Mouse (Mus musculus): ENCODE data around the gene Ina.

Gene Ina

DNA sequence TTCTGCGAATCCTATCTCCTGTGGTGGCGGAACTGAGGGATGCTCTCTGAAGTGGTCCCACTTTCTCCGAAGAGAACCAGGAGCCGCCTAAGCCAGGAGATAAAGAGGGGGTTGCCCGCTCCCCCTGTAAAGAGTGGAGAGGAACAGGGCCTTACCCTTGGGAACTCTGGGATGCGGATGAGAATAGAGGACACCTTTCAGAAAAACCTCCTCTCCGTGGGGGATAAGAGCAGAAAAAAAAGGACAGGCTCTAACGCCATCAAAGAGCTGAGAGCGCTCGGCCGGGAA is 395 bp upstream of the Ina start:
- DNase-seq (ENCODE audit: low spot score) = no peak

DNA sequence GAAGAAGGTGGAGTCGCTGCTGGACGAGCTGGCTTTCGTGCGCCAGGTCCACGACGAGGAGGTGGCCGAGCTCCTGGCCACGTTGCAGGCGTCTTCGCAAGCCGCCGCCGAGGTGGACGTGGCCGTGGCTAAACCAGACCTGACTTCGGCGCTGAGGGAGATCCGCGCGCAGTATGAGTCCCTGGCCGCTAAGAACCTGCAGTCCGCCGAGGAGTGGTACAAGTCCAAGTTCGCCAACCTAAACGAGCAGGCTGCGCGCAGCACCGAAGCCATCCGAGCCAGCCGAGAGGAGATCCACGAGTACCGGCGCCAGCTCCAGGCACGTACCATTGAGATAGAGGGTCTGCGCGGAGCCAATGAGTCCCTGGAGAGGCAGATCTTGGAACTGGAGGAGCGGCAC is 898 bp downstream of the Ina start:
- DNase-seq (ENCODE audit: low spot score) = no peak

DNA sequence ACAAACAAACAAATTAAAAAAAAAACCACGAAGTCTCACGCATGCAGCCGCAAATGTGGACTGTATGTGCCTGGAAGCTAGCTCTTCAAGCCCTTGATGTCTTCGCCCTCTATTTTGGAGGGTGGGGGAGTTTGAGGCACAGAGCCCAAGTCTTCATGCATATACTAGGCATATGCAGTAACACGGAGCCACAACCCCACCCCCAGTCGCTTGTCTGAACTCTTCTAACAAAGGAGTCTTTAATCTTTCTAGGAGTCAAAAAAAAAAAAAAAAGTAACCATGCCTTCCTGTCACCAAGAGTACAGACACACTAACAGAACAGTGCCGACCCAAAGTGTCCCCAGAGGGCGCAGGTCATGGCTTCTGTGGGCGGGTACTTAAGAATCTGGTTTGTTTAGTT is 1.5 kb downstream of the Ina start:
- no peak for DNase-seq (ENCODE audit: low spot score)

DNA sequence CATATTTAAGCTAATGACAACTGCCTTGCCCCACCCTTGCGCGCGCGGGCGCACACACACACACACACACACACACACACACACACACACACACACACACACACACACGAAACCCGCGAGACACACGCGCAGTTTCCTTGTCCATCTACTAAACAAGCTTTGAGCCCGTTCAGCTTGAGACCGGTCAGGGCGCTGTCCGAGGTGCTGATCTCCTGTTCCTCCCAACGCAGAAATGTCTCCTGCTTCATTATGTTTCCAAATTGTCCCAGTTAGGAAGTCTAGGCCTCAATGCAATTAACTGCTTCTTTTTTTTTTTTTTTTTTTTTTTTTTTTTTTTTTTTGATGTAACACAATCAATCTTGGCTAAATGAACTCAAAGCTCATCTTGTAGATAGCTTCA is 2.0 kb downstream of the Ina start:
- no peak for DNase-seq (ENCODE audit: low spot score)

DNA sequence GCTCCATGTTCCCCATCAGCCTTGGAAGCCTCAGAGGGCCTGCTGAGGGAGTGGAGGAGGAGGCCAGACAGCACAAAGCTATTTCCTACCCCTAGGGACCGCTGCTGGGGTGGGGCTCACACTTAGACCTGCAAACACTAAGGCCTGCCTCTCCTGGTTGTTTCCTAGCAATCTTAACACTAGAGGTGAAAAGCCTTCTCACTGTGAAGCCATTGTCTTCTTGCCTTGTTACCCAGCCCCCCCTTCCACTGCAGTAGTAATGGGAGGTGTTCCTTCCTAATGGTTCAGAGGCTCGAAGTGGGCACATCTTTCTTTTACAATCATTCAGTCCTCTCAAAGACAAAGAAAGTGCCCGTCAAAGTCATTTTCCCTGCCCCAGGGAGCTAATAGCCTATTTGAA is 3.3 kb downstream of the Ina start:
- DNase-seq (ENCODE audit: low spot score) = no peak

- no peak for DNase-seq (ENCODE audit: low spot score)
Observed at GRCm38 (mm10) chr19:47018330-47018729, 3.8 kb downstream of the Ina start.

GRCm38 (mm10) chr19:47019326-47019725 is 4.8 kb downstream of the Ina start:
- no peak for DNase-seq (ENCODE audit: low spot score)

GRCm38 (mm10) chr19:47022709-47023108 is 8.2 kb downstream of the Ina start:
- DNase-seq (ENCODE audit: low spot score) = no peak

DNA sequence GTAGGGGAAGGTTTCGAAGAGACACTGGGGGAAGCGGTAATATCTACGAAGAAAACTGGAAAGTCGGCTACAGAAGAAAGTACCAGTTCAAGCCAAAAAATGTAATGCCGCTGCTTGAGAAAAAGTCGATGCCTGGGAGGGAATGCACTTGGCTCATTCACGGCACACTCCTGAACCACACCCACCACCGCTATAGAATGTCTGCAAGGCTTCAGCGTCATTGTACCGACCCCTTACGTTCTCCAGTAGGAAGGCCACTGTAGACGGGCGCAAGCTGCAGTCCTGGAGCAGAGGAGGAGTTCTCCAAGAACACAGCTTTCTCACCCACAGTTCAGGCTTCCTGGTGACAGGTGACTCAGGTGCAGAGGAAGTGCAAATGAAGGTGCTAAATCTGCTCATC is 9.0 kb downstream of the Ina start:
- DNase-seq (ENCODE audit: low spot score) = no peak

DNA sequence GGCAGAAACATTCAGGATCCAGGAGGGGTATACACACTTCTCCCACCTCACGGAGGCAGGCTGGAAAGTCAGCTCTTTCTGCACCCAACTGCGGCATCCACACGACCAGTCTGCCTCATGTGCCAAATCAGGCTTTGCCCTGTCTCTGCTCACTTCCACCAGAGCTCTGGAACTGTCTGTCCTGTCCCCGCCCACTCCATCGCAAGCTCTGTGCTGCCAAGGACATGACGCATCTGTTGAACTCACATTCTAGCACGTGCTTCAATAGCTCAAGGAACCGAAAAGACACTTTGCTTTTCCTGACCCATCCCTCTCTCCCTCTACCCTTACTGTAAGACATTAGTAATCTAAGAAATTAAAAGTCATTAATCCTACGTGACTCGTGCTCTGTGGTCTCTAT is 10.5 kb downstream of the Ina start:
- no peak for DNase-seq (ENCODE audit: low spot score)

DNA sequence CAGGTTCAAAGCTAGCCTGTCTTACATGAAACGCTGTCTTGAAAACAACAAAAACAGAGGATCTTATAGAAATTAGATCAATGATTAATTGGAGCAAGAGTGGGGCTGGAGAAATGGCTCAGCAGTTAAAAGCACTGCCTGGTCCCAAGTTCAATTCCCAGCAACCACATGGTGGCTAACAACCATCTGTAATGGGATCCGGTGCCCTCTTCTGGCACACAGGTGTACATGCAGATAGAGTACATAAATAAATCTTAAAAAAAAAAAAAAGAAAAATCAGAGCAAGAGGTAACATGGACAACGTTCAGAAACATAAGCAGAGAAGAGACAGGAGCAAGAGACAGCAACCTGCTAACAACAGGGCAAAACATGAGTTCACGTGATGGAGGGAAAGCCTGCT is 12.0 kb downstream of the Ina start:
- DNase-seq (ENCODE audit: low spot score) = no peak

- no peak for DNase-seq (ENCODE audit: low spot score)
Observed at GRCm38 (mm10) chr19:47029796-47030195, 15.3 kb downstream of the Ina start.

DNA sequence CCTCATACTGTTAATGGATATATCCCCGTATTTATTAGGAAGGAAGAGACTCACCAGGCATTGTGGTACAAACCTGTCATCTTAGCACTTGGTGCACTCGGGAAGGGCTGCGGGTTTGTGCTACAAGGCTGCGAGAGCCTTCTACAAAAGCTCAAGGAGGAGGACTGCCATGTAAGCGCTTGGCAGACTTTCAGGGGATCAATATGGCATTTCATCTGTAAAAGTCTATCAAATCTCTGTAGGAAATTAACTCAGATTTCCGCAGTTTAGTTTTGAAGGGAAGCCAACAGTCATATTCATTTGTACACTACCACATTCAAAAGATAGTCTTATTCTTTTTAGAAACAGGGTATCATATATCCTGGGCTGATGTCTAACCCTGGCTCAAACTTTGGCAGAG is 17.3 kb downstream of the Ina start:
- DNase-seq (ENCODE audit: low spot score) = no peak

- DNase-seq (ENCODE audit: low spot score) = no peak
Observed at GRCm38 (mm10) chr19:47034916-47035315, 20.4 kb downstream of the Ina start.

DNA sequence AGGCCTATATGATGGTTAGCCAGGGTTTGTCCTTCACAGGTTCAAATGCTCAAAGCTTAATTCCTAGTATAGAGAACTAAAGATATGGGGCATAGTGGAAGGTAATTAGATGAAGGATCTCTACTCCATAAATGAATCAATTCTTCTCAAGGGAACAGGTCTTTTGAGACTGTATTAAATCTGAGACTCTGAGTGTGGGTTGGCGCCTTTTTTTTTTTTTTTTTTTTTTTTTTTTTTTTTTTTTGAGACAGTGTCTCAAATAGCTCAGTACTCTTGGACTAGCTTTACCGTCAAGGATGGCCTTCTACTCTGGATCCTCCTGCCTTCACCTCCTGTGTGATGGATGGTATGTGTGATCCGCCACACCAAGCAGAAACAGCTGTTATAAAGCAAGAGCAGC is 22.1 kb downstream of the Ina start:
- DNase-seq (ENCODE audit: low spot score) = no peak

DNA sequence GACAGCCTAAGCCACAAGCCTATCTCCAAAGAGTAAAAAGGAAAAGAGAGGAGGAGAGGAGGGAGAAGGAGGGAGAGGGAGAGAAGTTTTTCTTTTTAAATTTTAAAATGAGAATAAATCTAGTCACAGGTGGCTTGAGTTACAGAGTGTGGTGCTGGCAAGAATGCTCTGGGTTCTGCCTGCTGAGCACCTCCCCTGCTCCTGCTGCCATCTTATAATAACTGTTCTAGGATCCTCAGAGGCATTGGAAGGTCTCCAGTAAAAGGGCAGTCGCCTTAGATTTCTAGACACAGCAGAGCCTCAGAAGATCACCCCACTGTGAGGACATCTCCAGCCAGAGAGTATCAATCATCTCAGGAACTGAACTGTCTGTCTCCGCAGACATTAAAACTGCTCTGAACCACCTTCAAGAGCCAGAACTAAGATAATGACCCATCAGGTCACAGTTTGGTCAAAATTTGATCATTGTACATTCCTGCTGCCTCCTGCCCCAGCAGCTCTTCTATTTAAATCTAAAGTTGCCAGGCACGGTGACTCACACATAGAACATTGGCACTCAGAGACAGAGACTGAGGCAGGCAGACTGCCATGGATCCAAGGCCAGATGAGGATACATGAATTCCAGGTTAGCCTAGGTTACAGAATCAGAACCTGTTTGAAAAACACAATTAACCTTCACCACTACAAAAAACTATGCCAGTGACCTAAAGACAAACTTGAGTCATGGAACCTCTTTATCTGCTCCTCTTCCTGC is 26.4 kb downstream of the Ina start:
- no peak for DNase-seq (ENCODE audit: low spot score)

DNA sequence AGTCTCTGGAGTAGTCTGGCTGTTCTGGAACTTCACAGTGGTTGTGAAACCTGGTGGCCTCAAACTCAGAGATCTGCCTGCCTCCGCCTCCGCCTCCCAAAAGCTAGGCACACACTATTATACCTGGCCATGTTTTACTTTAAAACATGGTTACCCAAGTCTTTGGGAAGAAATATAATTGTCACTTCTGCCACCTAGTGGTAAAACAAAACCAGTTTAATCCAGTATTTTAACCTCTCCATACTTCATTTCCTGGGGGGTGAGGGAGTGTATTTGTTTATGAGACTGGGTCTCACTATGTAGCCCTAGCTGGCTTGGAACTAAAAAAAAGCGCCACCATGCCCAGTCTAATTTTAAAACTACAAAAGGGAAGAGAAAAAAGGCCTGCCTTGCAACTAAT is 29.1 kb downstream of the Ina start:
- DNase-seq (ENCODE audit: low spot score) = no peak

- no peak for DNase-seq (ENCODE audit: low spot score)
Observed at GRCm38 (mm10) chr19:47046343-47046742, 31.8 kb downstream of the Ina start.

DNA sequence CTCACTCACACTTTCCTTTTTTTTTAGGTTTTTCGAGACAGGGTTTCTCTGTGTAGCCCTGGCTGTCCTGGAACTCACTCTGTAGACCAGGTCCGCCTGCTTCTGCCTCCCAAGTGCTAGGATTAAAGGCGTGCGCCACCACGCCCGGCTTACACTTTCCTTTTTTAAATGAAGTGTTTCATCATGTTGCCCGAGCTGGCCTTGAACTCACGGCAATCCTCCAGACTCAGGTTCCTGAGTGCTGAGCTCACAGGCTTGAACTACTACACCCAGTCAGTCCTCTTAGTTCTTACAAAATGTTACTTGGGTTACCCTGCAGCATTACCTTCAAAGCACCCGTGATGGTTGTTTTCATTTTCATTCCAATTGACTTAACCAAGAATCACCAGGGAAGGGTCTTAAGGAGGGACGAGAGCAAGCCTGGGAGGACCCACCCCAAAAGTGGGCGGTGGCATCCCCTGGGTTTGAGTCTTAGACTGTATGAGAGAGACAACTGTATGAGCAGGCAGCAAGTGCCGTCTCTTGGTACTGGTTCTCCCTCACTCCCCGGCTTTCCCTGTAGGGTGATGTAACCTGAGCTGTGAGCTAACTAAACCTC is 32.8 kb downstream of the Ina start:
- no peak for DNase-seq (ENCODE audit: low spot score)

GRCm38 (mm10) chr19:47049061-47049460 is 34.6 kb downstream of the Ina start:
- DNase-seq (ENCODE audit: low spot score) = no peak

DNA sequence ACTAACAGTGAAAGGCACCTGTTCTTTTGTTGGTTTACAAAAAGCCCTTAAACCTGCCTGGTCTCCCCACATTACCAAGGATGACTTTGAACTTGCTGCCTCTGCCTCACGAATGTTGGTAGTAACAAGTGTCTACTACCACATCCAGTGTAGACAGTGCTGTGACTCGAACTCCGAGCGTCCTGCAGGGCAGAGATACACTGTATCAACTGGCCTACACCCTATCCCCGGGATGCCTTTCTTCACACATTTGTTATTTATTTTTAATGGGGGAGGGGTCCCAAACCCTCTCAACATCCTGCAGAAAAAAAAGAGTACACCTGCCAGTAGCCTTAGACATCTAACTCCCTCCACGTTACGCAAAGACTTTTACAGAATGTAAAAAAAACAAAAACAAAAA is 35.3 kb downstream of the Ina start:
- peak; percentile 8 for DNase-seq (ENCODE audit: low spot score)

DNA sequence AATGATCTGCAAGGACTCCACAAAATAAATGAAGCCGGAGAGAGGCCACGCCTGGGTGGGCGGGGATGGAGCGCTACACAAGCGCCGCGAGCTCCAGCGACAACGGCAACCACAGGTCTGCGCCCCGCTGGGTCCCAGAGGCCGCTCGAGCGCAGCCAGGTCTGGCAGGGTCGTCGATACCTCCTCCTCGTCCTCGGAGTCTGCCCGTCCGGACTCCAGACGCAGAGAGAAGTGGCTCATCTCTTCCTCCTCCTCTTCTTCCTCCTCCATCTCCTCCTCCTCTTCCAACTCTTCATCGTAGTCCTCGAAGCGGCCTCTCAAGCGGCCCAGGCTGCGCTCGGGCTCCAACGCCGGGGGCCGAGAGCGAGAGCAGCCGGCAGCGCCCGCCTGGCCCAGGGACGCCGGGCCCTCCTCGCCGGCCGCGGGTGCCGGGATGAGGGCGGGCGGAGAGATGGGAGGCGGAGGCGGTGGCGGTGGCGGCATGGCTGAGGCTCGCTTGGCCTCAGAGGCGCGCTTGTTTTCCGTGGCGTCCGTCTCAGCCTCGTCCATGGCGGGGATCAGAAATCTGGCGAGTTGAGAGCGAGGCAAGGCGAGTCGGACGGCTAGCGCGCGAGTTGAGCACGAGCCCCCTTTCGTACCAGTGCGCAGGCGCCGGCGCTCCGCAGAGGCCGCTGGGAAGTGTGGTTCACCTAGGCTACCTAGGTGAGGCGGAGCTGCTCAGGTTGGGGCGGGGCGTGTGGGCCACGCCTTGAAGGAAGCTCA is 36.0 kb downstream of the Ina start, which contains the start of gene Pcgf6:
TSS of gene Pcgf6 (minus strand) at position 636 of the 762 bp plus-strand sequence.
- peak; percentile 89 for DNase-seq (ENCODE audit: low spot score)

- no peak for DNase-seq (ENCODE audit: low spot score)
Observed at GRCm38 (mm10) chr19:47052927-47053326, 38.4 kb downstream of the Ina start.

DNA sequence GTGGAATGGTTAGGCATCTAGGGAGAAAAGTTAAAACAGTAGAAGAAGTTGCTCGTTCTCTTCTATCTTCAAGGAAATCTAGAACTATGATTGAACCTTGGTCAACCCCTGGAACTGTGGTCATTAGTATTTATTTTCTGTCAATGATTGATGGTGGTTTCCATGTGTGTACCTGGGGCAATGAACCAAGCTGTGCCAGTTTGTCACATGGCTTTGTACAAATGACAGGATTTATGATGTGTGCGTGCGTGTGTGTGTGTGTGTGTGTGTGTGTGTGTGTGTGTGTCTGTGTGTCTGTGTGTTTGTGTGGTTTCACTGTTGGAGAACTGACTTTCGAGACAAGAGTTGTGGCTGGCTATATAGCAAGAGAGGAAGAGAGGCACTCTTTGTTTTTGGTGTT is 39.0 kb downstream of the Ina start:
- DNase-seq (ENCODE audit: low spot score) = no peak
